Mouse (Mus musculus) frontal cortex, adult (tissue): ENCODE results near the gene Palld.

Experiments
- ATAC-seq: cut with Nextera tagmentation; 2 replicates; pipeline ENCODE4 v1.9.2; 2017; ENCODE audit warnings: mild to moderate bottlenecking, moderate library complexity, mixed read lengths; ENCODE audit not compliant: low TSS enrichment

Palld gene

DNA sequence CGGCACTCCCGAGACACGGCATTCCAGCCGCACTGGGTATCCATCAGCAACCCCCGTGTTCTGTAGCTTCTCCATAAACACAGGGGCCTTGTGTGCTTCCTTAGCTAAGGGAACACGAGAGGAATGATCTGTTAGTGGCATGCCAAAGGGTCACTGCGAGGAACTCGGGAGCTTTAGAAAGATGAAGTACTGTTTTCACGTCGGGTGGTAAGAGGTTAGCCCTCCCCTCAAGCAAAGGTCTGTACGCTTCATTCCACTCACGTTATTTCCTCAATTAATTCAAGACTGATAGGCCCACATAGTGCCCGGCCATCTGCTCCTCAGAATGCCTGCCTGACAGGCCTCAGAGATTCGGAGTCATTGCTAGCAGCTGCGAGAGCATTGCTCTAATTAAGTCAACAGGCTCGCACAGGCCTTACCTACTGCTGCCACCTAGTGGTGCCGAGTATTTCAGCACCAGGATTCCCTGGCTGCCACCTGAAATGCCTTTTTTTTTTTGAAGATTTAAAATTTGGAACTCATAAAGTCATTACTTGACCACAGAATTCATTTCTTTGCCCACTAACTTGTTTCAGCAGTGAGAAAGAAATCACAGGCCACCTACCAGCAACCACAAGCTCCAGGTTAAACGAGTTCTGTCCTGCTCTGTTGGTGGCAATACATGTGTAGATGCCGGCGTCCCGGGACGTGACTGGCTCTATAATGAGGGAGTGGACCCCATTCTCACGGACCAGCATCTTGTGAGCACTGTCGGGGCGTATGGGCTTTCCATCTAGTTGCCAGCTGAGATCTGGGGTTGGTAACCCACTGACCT is 386.4 kb downstream of the Palld start:
- ATAC-seq = peak; percentile 93

DNA sequence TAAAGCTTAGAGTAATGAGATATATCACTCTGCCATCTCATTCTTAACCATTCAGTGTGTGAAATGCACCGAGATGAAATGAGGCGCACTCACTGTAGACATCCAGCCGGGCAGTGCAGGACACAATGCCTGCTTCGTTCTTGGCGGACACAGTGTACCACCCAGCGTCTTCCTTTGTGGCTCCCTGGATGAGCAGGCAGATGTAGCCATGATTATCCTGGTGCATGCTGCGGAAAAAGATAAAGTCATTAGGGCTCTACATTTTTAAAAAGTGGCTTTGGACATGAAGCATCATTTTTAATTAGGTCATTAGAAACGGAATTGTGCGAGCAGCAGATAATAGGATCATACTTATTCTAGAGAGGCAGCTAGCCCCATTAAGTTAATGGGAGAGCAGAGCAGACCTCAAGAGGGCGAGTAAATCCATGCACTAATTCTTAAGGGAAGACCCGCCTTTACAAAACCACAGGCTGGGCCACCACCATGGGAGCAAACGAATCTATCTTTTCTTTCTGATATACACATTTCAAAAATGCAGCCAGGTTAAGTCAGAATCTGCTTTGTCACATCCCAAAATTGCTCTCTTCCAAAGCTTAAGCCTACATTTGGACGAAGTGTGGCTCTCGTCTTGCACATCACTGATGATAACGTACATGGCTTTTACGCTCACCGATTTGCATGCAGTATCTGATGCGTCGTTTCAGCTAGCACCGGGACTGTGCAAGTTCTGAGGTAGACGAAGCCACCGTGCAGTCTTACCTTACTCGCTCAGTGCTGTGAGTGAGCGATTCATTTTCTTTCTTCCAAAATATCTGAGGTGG is 387.2 kb downstream of the Palld start:
- ATAC-seq = peak; percentile 60

DNA sequence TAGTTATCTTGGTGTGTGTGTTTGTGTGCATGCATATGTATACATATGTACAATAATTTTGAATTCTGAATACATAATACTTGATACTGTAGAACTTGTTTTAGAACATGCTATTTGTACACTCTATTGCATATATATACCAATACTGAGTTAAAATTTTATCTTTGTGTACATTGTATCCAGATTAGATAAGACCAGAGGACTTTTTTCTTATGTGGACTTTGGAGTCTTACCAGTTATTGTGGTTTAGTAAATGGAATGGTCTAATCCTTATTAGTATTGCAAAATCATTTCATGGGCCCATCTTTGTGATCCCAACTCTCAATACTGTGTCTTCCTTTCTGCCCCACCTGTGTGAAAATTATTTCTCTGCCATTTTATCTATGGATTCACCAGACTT is 400.2 kb downstream of the Palld start:
- ATAC-seq = no peak

GRCm38 (mm10) chr8:61500914-61501313 is 401.6 kb downstream of the Palld start:
- no peak for ATAC-seq

GRCm38 (mm10) chr8:61499035-61499434 is 403.5 kb downstream of the Palld start:
- ATAC-seq = peak; percentile 73; the same call in 1 of the 2 replicates

- ATAC-seq = no peak
Observed at GRCm38 (mm10) chr8:61497110-61497509, 405.4 kb downstream of the Palld start.

DNA sequence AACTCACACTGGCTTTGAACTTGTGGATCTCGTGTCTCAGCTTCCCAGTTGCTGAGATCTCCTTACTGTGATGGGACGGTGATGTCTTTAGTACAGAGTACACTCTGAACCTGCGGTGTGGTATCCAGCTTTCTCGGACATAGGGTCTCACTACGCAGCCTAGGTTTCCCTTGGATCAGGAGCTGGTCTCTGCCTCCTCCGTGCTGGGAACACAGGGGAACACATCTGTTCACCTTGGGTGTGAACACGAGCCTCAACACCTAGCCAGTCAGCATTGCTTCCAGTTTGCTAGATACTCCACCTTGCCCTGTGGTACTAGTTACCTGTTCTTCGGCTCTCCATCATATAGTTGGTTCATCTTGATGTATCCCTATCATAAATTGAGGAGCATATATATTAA is 413.9 kb downstream of the Palld start:
- no peak for ATAC-seq

DNA sequence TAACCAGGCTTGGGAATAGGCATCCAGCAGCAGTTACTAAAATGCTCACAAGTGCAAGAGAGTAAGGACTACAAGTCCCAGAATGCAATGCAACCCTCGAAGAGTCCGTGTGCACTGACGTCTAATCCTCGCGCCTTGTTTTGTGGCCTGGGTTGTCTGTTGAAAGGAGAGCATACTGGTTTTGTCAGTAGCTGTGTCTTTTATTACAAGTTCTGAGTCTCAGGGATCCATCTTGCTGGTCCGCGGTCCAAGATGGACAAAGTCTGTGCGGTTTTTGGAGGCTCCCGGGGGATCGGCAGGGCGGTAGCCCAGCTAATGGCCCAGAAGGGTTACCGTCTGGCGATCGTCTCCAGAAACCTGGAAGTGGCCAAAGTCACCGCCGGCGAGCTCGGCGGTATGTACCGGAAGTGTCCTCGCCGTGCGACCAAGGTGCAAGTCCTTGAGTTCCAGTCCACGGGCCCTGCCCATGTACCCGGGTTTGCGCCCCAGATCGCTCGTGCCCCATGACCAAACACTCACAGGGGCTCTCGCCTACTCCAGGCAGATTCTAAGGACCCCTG is 414.8 kb downstream of the Palld start, which contains the start of gene Cbr4:
Gene Cbr4, plus strand, starts transcription at position 138 of the 560 bp plus-strand sequence.
- peak; percentile 99 for ATAC-seq

- ATAC-seq = no peak
Observed at GRCm38 (mm10) chr8:61486923-61487529, 415.5 kb downstream of the Palld start.

GRCm38 (mm10) chr8:61480260-61480967 is 422.1 kb downstream of the Palld start:
- peak; percentile 9; the same call in 1 of the 2 replicates for ATAC-seq

GRCm38 (mm10) chr8:61479506-61480214 is 422.8 kb downstream of the Palld start:
- peak; percentile 96 for ATAC-seq

DNA sequence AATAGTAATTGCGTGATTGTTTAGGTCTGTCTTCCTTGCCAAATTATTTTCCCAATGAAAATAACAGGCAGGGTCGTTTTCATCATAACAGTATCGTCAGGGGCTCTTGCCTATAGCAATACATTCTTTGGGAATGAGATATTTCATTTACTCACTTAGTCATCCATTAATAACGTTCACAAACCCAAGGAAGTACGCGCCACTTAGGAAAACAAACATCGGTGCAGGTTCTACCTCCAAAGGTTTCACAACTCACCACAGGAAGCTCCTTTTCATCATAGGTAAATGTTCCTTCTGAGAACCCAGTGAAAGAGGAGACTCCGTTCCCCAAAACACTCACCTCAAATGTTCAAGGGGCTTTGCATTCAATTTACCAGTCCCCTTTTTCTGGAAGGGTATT is 423.7 kb downstream of the Palld start:
- no peak for ATAC-seq

GRCm38 (mm10) chr8:61478150-61478549 is 424.3 kb downstream of the Palld start:
- ATAC-seq = no peak

DNA sequence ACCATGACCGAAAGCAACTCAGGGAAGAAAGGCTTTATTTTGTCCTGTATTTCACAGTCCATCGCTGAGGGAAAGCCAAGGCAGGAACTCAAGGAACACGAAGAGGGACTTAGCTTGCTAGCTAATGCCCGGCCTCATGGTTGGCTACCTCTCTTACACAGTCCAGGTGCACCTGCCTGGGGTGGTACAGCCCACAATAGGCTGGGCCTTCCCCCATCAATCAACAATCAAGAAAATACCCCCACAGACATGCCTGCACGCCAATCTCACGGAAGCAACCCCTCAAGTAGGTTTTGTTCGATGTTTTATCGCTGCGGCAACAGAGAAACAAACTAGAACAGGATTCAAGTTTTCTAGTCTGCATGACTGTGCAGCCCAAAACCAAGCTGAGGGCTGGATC is 426.3 kb downstream of the Palld start:
- no peak for ATAC-seq

DNA sequence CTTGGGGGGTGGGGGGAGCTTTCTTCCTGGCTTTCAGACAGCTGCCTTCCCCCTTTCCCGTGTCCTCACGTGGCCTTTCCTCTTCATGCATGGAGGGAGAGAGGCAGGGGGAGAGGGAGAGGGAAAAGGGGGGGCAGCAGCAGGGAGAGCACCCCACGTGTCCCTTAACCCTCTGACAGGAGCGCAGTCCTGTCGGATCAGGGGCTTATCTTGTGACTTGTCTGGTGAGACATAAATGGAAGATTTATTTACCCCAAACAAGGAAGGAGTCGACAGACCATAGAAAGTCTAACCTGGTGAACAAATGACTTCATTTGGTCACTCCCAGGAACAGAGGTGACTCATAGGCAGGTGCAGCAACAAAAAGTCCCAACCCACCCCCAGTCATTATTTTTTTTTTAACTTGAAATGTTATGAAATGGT is 427.2 kb downstream of the Palld start:
- no peak for ATAC-seq

GRCm38 (mm10) chr8:61470213-61470612 is 432.3 kb downstream of the Palld start:
- ATAC-seq = peak; percentile 90

DNA sequence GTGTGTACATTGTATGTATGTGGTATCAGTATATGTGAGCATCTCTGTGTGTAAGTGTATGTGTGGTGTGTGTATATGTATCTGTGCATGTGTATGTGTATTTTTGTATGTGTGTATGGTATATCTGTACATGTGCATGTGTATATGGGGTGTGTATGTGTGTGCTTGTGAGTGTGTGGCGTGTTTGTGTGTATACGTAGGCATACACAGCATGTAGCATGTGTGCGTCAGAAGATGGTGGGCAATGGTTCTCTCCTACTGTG is 435.0 kb downstream of the Palld start:
- no peak for ATAC-seq

GRCm38 (mm10) chr8:61466696-61467552 is 435.6 kb downstream of the Palld start:
- ATAC-seq = no peak

DNA sequence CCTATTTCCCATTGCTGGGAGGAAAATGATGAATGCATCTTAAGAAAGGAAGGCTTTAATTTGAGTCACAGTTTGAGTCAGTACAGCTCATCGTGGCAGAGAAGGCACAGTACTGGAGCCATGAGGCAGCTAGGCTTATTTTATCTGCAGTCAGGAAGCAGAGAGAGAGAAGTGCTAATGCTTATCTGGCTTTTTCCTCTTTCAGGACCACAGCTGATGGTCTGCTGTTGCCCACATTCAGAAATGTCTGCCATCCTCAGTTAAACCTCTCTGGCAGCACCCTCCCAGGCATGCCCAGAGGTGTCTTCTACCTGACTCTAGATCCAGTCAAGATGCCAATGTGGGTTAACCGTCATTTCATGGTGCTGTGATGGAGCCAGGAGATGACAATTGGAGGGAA is 438.1 kb downstream of the Palld start:
- no peak for ATAC-seq

- no peak for ATAC-seq
Observed at GRCm38 (mm10) chr8:61462221-61462620, 440.3 kb downstream of the Palld start.
